Mouse (Mus musculus) heart, embryonic 15.5 days (tissue): ENCODE measurements around the gene Lonrf3. TPM values are rescaled to one million over a fixed set of nuclear protein-coding genes. Genes with fewer than 3 reads are reported as not detected.

Source experiments
- ATAC-seq: fragments of 200-750 bp; cut with Nextera tagmentation; replicated peaks from 2 replicates; pipeline ENCODE4 v1.8.0; 2017; ENCODE audit warnings: low read depth, moderate TSS enrichment; ENCODE audit not compliant: insufficient number of reproducible peaks, insufficient read depth, low FRiP score
- H3K27ac ChIP-seq: fragments of 300-500 bp; sonication (generic); 2 replicates; pipeline ENCODE4 v1.5.1; 2015; ENCODE audit warnings: mild to moderate bottlenecking, inconsistent platforms
- H3K27me3 ChIP-seq: fragments of 300-500 bp; sonication (generic); 2 replicates; pipeline ENCODE4 v1.6.1; 2015; ENCODE audit warnings: inconsistent platforms
- H3K36me3 ChIP-seq: fragments of 300-500 bp; sonication (generic); 2 replicates; pipeline ENCODE4 v1.6.1; 2015; ENCODE audit warnings: mild to moderate bottlenecking, inconsistent platforms
- H3K4me1 ChIP-seq: fragments of 300-500 bp; sonication (generic); replicated peaks from 2 replicates; pipeline ENCODE4 v1.6.1; 2015; ENCODE audit warnings: inconsistent platforms
- H3K4me2 ChIP-seq: fragments of 300-500 bp; sonication (generic); 2 replicates; pipeline ENCODE4 v1.6.1; 2015; ENCODE audit warnings: inconsistent platforms, mild to moderate bottlenecking, moderate library complexity
- H3K4me3 ChIP-seq: fragments of 300-500 bp; sonication (generic); 2 replicates; pipeline ENCODE4 v1.5.1; 2015; ENCODE audit warnings: mild to moderate bottlenecking, inconsistent platforms
- H3K9ac ChIP-seq: fragments of 300-500 bp; sonication (generic); 2 replicates; pipeline ENCODE4 v1.6.1; 2015; ENCODE audit warnings: mild to moderate bottlenecking, inconsistent platforms
- H3K9me3 ChIP-seq: fragments of 300-500 bp; sonication (generic); replicated peaks from 2 replicates; pipeline ENCODE4 v1.6.1; 2016; ENCODE audit warnings: inconsistent platforms
- WGBS: fragments of 180-500 bp; shearing (Covaris S2); methylation state at CpG from one replicate; pipeline ENCODE4 v1.1.7; 2015; ENCODE audit warnings: mixed read lengths; 5-methylcytosine and 5-hydroxymethylcytosine counted together
- microRNA-seq: library from miRNA; unstranded; fragments of <30 nt; microRNA quantifications from one replicate; pipeline ENCODE4, GENCODE M21; 2016
- polyA plus RNA-seq: library from polyadenylated mRNA; unstranded; fragments of >200 nt; fragmentation: Nextera tagmentation; extraction: Ambion mirVana; gene quantifications from 2 replicates; pipeline ENCODE4 v1.2.1, GENCODE M21; 2015

Lonrf3 gene
- polyA plus RNA-seq, 1 experiment from 2014 or later: 0.16 TPM

DNA sequence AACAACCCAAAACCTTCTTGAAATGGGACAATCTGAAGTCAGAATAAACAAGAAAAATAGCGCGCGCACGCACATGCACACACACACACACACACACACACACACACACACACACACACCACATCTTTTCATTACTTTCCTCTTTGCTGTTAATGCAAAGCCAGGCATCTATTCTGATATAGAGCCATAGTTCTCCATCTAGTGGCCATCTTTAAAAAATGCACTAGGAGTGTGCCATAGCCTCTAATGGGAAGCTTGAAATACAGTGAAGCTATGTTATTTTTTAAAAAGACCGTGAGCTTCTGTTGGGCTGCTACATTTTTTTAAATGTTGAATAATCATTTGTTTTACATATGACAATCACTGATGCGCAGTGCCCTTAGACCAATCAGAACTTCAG lies 65.1 kb downstream of the Lonrf3 start:
- no peaks in the 10 kb centered on the region for H3K4me1 ChIP-seq
- 38% methylated on average over 6 of the region's 6 CpGs for WGBS
- no peaks in the 10 kb centered on the region for H3K9me3 ChIP-seq
- H3K4me3 ChIP-seq: no peak overlapping the region
- H3K27ac ChIP-seq: no peak overlapping the region
- H3K9ac ChIP-seq: no peak overlapping the region
- no peak overlapping the region for H3K4me2 ChIP-seq
- H3K36me3 ChIP-seq: no peaks in the 10 kb centered on the region
- no peak for ATAC-seq
- no peaks in the 10 kb centered on the region for H3K27me3 ChIP-seq

DNA sequence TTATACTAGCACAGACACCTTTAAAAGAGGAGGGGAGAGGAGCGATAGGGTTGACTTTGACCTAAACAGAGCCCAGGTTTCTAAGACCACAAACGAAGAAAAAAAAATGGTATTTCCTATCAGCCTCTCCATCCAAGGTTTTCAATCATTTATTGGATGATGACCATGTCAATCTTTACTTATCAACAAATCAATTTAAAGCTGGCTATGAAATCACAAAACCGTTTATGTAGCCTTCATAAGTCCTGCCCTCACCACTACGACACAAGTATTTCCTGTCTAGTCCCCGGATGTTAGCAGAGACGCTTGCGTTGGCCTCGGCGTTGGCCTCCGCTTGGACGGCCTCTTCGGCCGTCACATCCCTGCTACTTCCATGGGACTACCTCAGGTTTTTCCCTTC lies 72.8 kb downstream of the Lonrf3 start, which contains the start of gene Gm6268:
Gene Gm6268, plus strand, starts transcription at position 301 of the 400 bp plus-strand sequence.
- no peaks in the 10 kb centered on the region for H3K9me3 ChIP-seq
- H3K4me1 ChIP-seq: no peaks in the 10 kb centered on the region
- no peak within 1 kb of the TSS for H3K4me2 ChIP-seq
- WGBS: 88% methylated on average over 13 of the region's 13 CpGs
- H3K4me3 ChIP-seq: no peak within 1 kb of the TSS
- no peaks in the 10 kb centered on the region for H3K36me3 ChIP-seq
- ATAC-seq: no peak
- no peak within 1 kb of the TSS for H3K9ac ChIP-seq
- no peak within 1 kb of the TSS for H3K27ac ChIP-seq
- no peaks in the 10 kb centered on the region for H3K27me3 ChIP-seq

- WGBS: 43% methylated on average over 6 of the region's 6 CpGs
- Histone ChIP-seq H3K27ac (no peak overlapping the region), H3K4me1 (no peaks in the 10 kb centered on the region), H3K36me3 (no peaks in the 10 kb centered on the region), H3K27me3 (no peaks in the 10 kb centered on the region), H3K9me3 (no peaks in the 10 kb centered on the region), H3K4me3 (no peak overlapping the region), H3K9ac (no peak overlapping the region), H3K4me2 (no peak overlapping the region)
- ATAC-seq: no peak
These were observed 74.2 kb downstream of the Lonrf3 start for GRCm38 (mm10) chrX:36402316-36402715.

Small RNAs within 50 kb of the gene (microRNA-seq; reads per million reads assigned to microRNA genes)
- gene Gm44485: not detected

Other genes with a start within 250 kb of the Lonrf3 start
- gene Il13ra1, start 216.2 kb upstream of the Lonrf3 start, polyA plus RNA-seq: 30.7 and 31.0 TPM in 2 replicates
- gene Zcchc12, start 132.4 kb upstream of the Lonrf3 start, polyA plus RNA-seq: 3.0 and 4.8 TPM in 2 replicates
- not detected in 2 replicates for gene Gm6268, start 72.9 kb downstream of the Lonrf3 start, polyA plus RNA-seq
- not detected in 2 replicates for gene Gm14569, start 163.5 kb downstream of the Lonrf3 start, polyA plus RNA-seq